Mouse (Mus musculus): Measurements from ENCODE around the gene Tmem144.

DNA sequence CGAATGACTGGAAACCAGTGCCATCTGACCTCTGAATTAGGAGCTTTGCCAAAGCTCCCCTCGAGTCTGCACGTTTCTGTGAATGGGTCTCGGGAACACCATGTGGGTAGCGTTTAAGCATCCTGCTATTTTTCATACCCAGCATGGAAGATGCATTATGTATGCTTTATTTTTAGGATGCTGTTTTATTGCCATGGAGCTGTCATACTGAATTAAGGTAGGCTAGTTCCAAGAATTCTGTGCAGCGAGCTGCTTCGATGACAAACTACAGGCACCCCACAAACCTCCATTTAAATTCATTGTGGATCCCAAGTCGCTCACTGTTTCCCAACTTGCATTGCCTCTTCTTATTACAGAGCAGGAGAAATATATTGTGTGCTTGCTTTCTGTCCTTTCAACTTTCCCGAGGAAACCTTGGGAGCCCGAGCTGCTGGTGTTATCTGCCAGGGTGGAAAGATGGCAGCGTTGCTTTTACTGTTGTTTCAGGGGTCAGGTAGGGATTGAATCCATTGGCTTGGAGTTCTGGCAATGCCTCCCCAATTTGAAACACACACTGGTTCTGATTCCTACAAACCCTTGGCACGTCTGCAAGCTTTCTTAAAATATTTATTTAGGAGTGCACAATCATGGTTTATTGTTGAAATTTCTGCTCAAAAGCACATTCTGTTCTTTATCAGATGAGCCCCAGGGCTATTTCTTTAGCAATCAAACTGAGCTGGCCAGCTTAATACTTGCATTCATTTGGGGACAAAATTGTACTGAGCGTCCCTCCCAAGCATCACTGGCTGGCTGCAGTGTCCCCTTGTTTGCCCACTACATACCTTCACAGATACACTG, 45.2 kb upstream of the Tmem144 start:
- TF ChIP-seq GATA1 (IDR thresholded peaks at IDR 0.05; ENCODE audit: low read length) (no peak), TAL1 (IDR thresholded peaks at IDR 0.05; ENCODE audit: low read length) (no peak)
